Mouse (Mus musculus) lung, adult 2 months (tissue): ENCODE data around the gene Lbp.

Experiments
- CTCF ChIP-seq: fragments of 200-500 bp; IDR thresholded peaks from 2 replicates; pipeline ENCODE4 v1.5.1; 2011; ENCODE audit warnings: mild to moderate bottlenecking, low read length, control low read depth; ENCODE audit not compliant: insufficient read depth
- POLR2A ChIP-seq: fragments of 200-500 bp; IDR thresholded peaks from 2 replicates; pipeline ENCODE4 v1.6.1; 2011; ENCODE audit warnings: low read depth, mild to moderate bottlenecking, control low read depth, low read length, borderline replicate concordance; ENCODE audit errors: extremely low read depth

- TF ChIP-seq CTCF = no peak
- no peak for TF ChIP-seq POLR2A
Observed at GRCm38 (mm10) chr2:158281497-158282205, 24.6 kb upstream of the Lbp start.
